Mouse (Mus musculus) lung, embryonic 14.5 days (tissue): Measurements from ENCODE around the gene Sirt4. TPM values are rescaled to one million over a fixed set of nuclear protein-coding genes. Genes with fewer than 3 reads are reported as not detected.

Experiments used
- ATAC-seq: fragments of 200-750 bp; cut with Nextera tagmentation; 2 replicates; pipeline ENCODE4 v1.8.0; 2017; ENCODE audit warnings: mild to moderate bottlenecking, moderate TSS enrichment, moderate library complexity; ENCODE audit not compliant: insufficient read depth
- DNase-seq: peaks from one replicate; pipeline ENCODE4 v3.0.0-alpha.2; 2015
- H3K27ac ChIP-seq: fragments of 300-500 bp; sonication (generic); 2 replicates; pipeline ENCODE4 v1.5.1; 2014; ENCODE audit warnings: low read depth, mild to moderate bottlenecking, moderate library complexity
- H3K27me3 ChIP-seq: fragments of 300-500 bp; sonication (generic); 2 replicates; pipeline ENCODE4 v1.6.1; 2014; ENCODE audit warnings: low read length, control low read depth; ENCODE audit not compliant: insufficient read depth
- H3K36me3 ChIP-seq: fragments of 300-500 bp; sonication (generic); 2 replicates; pipeline ENCODE4 v1.6.1; 2014; ENCODE audit warnings: control low read depth; ENCODE audit not compliant: insufficient read depth
- H3K4me1 ChIP-seq: fragments of 300-500 bp; sonication (generic); 2 replicates; pipeline ENCODE4 v1.6.1; 2014; ENCODE audit warnings: antibody characterized with exemption, control low read depth; ENCODE audit not compliant: insufficient read depth
- H3K4me2 ChIP-seq: fragments of 300-500 bp; sonication (generic); 2 replicates; pipeline ENCODE4 v1.6.1; 2014; ENCODE audit warnings: mild to moderate bottlenecking
- H3K4me3 ChIP-seq: fragments of 300-500 bp; sonication (generic); 2 replicates; pipeline ENCODE4 v1.5.1; 2014; ENCODE audit warnings: low read depth, low read length
- H3K9ac ChIP-seq: fragments of 300-500 bp; sonication (generic); 2 replicates; pipeline ENCODE4 v1.6.1; 2014
- H3K9me3 ChIP-seq: fragments of 300-500 bp; sonication (generic); 2 replicates; pipeline ENCODE4 v1.6.1; 2016; ENCODE audit warnings: low read depth, low read length, control low read depth
- CTCF ChIP-seq: IDR thresholded peaks from 2 replicates; pipeline ENCODE4 v1.5.1; 2016; ENCODE audit warnings: antibody characterized with exemption, low read depth
- WGBS: fragments of 180-500 bp; shearing (Covaris S2); extraction: QIAGEN DNeasy Blood & Tissue Kit; methylation state at CpG from one replicate; pipeline ENCODE4 v1.1.7; 2014; 5-methylcytosine and 5-hydroxymethylcytosine counted together
- polyA plus RNA-seq: library from polyadenylated mRNA; unstranded; fragments of >200 nt; fragmentation: Nextera tagmentation; extraction: Ambion mirVana; gene quantifications from 2 replicates; pipeline ENCODE4 v1.2.1, GENCODE M21; 2014

Gene Sirt4
- polyA plus RNA-seq, 1 experiment from 2014 or later: 23.9 TPM

DNA sequence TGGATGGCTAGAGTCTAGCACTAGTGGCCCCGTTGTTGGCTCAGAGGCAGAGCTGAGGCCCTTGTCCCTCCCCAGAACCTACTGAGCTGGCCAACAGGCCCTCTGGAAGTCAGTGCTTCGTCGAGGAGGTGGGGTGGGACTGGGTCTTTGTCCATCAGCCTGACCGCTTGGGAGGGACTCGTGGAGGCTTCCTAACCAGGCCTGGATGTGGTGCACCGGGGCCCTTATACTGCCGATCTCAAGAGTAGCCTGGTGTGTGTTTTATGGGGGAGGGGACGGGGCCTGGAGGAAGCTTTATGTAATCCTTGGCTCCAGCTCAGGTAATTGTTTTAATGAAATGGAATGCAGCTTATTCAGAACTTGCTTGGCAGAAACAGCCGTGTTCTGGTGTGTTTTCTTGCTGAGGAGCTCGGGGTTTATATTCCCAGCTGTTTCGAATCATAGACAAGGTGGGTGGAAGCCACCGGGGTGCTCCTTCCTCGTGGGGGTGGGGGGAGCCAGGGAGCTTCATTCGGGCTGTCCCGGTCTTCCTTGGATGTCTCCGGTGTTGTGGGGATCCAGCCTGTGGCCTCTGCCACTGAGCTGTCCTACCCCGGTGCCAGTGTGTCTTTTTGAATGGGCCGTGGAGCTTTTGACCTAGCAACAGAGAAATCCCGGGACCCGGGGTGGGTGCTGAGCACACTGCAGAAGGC, 30.5 kb upstream of the Sirt4 start:
- no peak for TF ChIP-seq CTCF
- peak overlapping the region; percentile 55 for H3K4me2 ChIP-seq

GRCm38 (mm10) chr5:115514346-115514745, 29.8 kb upstream of the Sirt4 start:
- peak overlapping the region; percentile 55 for H3K4me2 ChIP-seq
- no peaks in the 10 kb centered on the region for H3K27me3 ChIP-seq
- no peaks in the 10 kb centered on the region for H3K9me3 ChIP-seq
- ATAC-seq (peak; percentile 25), DNase-seq (no peak)
- TF ChIP-seq CTCF: no peak
- peak overlapping the region; percentile 96 for H3K27ac ChIP-seq
- H3K4me1 ChIP-seq: peaks cover 18% of the 10 kb centered on the region
- WGBS: 72% methylated on average over 6 of the region's 6 CpGs
- H3K4me3 ChIP-seq: no peak overlapping the region
- 0 out of 2 replicates have a peak, but pooled peaks cover 15% of the 10 kb centered on the region for H3K36me3 ChIP-seq
- H3K9ac ChIP-seq: peak overlapping the region; percentile 52; the same call in 1 of the 2 replicates

More for the DNA sequence above, 30.5 kb upstream of the Sirt4 start:
- DNase-seq: peak; percentile 82
- H3K36me3 ChIP-seq: 0 out of 2 replicates have a peak, but pooled peaks cover 15% of the 10 kb centered on the region
- ATAC-seq: peak; percentile 78
- H3K4me3 ChIP-seq: peak overlapping the region; percentile 9; the same call in 1 of the 2 replicates
- 28% methylated on average over 20 of the region's 20 CpGs for WGBS
- H3K9me3 ChIP-seq: no peaks in the 10 kb centered on the region
- peaks cover 14% of the 10 kb centered on the region for H3K4me1 ChIP-seq
- peak overlapping the region; percentile 96 for H3K27ac ChIP-seq
- no peaks in the 10 kb centered on the region for H3K27me3 ChIP-seq
- peak overlapping the region; percentile 52 for H3K9ac ChIP-seq

GRCm38 (mm10) chr5:115513721-115514120, 29.2 kb upstream of the Sirt4 start:
- 0 out of 2 replicates have a peak, but pooled peaks cover 15% of the 10 kb centered on the region for H3K36me3 ChIP-seq
- 91% methylated on average over 16 of the region's 16 CpGs for WGBS
- ATAC-seq (no peak), DNase-seq (no peak)
- H3K27ac ChIP-seq: peak overlapping the region; percentile 96
- H3K9me3 ChIP-seq: no peaks in the 10 kb centered on the region
- H3K4me3 ChIP-seq: no peak overlapping the region
- no peak overlapping the region for H3K9ac ChIP-seq
- no peak overlapping the region for H3K4me2 ChIP-seq
- no peak for TF ChIP-seq CTCF
- no peaks in the 10 kb centered on the region for H3K27me3 ChIP-seq
- peaks cover 22% of the 10 kb centered on the region for H3K4me1 ChIP-seq

DNA sequence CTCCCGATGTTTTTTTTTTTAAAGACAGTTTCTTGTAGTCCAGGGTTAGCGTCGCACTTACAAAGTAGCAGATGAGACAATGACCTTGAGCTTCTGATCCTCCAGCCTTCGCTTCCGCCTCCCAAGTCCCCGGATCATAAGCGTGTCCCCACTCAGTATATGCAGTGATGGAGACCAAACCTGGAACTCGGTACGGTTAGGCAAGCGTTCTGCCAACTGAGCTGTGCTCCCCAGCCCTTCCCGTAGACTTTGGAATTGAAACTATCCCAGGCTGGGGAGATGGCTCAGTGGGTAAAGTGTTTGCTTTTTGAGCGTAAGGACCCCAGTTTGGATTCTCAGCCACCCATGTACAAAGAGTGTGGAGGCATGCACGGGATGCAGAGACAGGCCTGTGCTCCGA, 28.7 kb upstream of the Sirt4 start:
- no peak overlapping the region for H3K4me3 ChIP-seq
- H3K36me3 ChIP-seq: 0 out of 2 replicates have a peak, but pooled peaks cover 12% of the 10 kb centered on the region
- no peak for ATAC-seq
- 91% methylated on average over 14 of the region's 14 CpGs for WGBS
- H3K4me2 ChIP-seq: no peak overlapping the region
- peaks cover 26% of the 10 kb centered on the region for H3K4me1 ChIP-seq
- no peaks in the 10 kb centered on the region for H3K9me3 ChIP-seq
- no peak for TF ChIP-seq CTCF
- no peak for DNase-seq
- no peaks in the 10 kb centered on the region for H3K27me3 ChIP-seq
- H3K9ac ChIP-seq: no peak overlapping the region
- no peak overlapping the region for H3K27ac ChIP-seq

GRCm38 (mm10) chr5:115512375-115512774, 27.9 kb upstream of the Sirt4 start:
- Histone ChIP-seq H3K36me3 (0 out of 2 replicates have a peak, but pooled peaks cover 9% of the 10 kb centered on the region), H3K9me3 (no peaks in the 10 kb centered on the region), H3K4me1 (peaks cover 30% of the 10 kb centered on the region), H3K4me2 (no peak overlapping the region), H3K4me3 (no peak overlapping the region), H3K9ac (no peak overlapping the region), H3K27ac (no peak overlapping the region), H3K27me3 (no peaks in the 10 kb centered on the region)
- DNase-seq (no peak), ATAC-seq (no peak)
- TF ChIP-seq CTCF: no peak
- 86% methylated on average over 7 of the region's 7 CpGs for WGBS

- DNase-seq (no peak), ATAC-seq (no peak)
- no peak for TF ChIP-seq CTCF
- peak overlapping the region; percentile 77 for H3K27ac ChIP-seq
- H3K4me3 ChIP-seq: 0 out of 2 replicates have a peak overlapping the region, but pooled peaks have one; percentile 95
- H3K4me1 ChIP-seq: peaks cover 31% of the 10 kb centered on the region
- H3K9me3 ChIP-seq: no peaks in the 10 kb centered on the region
- 68% methylated on average over 15 of the region's 15 CpGs for WGBS
- H3K36me3 ChIP-seq: 0 out of 2 replicates have a peak, but pooled peaks cover 6% of the 10 kb centered on the region
- no peaks in the 10 kb centered on the region for H3K27me3 ChIP-seq
- peak overlapping the region; percentile 29; the same call in 1 of the 2 replicates for H3K9ac ChIP-seq
- H3K4me2 ChIP-seq: peak overlapping the region; percentile 95
Measured at GRCm38 (mm10) chr5:115509790-115510689, 25.5 kb upstream of the Sirt4 start.
